32 mouse cellular contexts compared by ENCODE assay signal in the genomic region with DNA sequence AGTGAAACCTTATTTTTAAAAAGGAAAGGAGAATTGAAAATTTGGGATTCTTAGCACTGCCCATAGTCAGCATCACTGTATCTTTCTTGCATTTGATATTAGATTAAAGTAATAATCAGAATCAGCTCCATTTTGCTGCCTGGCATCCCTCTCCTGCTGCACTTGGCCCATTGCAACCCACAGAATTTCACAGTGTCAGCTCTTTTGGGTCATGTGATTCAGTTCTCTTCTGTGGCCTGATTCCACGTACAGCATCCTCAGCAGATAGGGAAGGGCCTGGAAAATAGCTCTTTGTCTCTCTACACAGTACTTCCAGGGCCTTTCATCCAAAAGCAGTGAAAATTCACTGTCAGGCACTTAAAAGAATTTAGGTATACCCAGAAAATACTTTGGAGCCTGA. TPM values are rescaled to one million over a fixed set of nuclear protein-coding genes. Genes with fewer than 3 reads are reported as not detected.
"Had no signal": no experiment of that assay in that cellular context is flagged by ENCODE, and none has a peak within 500 bp of the region (broad histone marks: within the 10 kb centered on the region; RNA-seq: fewer than 3 reads in every experiment).

No protein-coding gene starts in this region.

- H3K4me2 ChIP-seq: heart, embryonic 13.5 days; heart, embryonic 15.5 days; hindbrain, embryonic 12.5 days; hindbrain, embryonic 14.5 days; intestine, embryonic 15.5 days; limb, embryonic 12.5 days; liver, embryonic 11.5 days; liver, embryonic 13.5 days; liver, embryonic 15.5 days had no signal

- H3K27ac ChIP-seq: gastrocnemius, adult 2 months; heart, adult 2 months; heart, embryonic 13.5 days; heart, embryonic 15.5 days; hindbrain, embryonic 10.5 days; hindbrain, embryonic 12.5 days; hindbrain, embryonic 14.5 days; intestine, embryonic 15.5 days; layer of hippocampus, adult 2 months; left cerebral cortex, adult 2 months; limb, embryonic 10.5 days; limb, embryonic 12.5 days; liver, embryonic 13.5 days; liver, embryonic 15.5 days had no signal

- H3K27me3 ChIP-seq: heart, embryonic 13.5 days; heart, embryonic 15.5 days; hindbrain, embryonic 12.5 days; intestine, embryonic 15.5 days; limb, embryonic 12.5 days; liver, embryonic 13.5 days; liver, embryonic 15.5 days had no signal

- H3K4me1 ChIP-seq: hindbrain, embryonic 12.5 days; intestine, embryonic 15.5 days; limb, embryonic 12.5 days had no signal

- ATAC-seq: inflammation-experienced regulatory T-cells, adult 6 months; intestine, embryonic 15.5 days; intestine, postnatal 0 days had no signal

- DNase-seq: gastrocnemius, adult 2 months; gastrocnemius, postnatal 10 days; gastrocnemius, postnatal 25 days; heart, adult 2 months; heart, postnatal 4 days; kidney, adult 18-20 months; kidney, adult 8-10 months; kidney, postnatal 10 days; kidney, postnatal 25 days; kidney, postnatal 4 days; liver; liver, embryonic 13.5 days had no signal

- H3K9me3 ChIP-seq: heart, embryonic 13.5 days; heart, embryonic 15.5 days; hindbrain, embryonic 10.5 days; hindbrain, embryonic 12.5 days; intestine, embryonic 15.5 days; limb, embryonic 10.5 days; limb, embryonic 12.5 days; liver, embryonic 13.5 days; liver, embryonic 15.5 days had no signal

- H3K36me3 ChIP-seq: hindbrain, embryonic 10.5 days; hindbrain, embryonic 12.5 days; intestine, embryonic 15.5 days; limb, embryonic 10.5 days; limb, embryonic 12.5 days; liver, embryonic 13.5 days; liver, embryonic 15.5 days had no signal

- H3K4me3 ChIP-seq: gastrocnemius, adult 2 months; heart, adult 2 months; heart, embryonic 13.5 days; heart, embryonic 15.5 days; hindbrain, embryonic 10.5 days; hindbrain, embryonic 12.5 days; intestine, embryonic 15.5 days; layer of hippocampus, adult 2 months; left cerebral cortex, adult 2 months; limb, embryonic 10.5 days; limb, embryonic 12.5 days; liver, embryonic 13.5 days; liver, embryonic 15.5 days had no signal

- H3K9ac ChIP-seq: heart, embryonic 13.5 days; heart, embryonic 15.5 days; hindbrain, embryonic 12.5 days; hindbrain, embryonic 14.5 days; intestine, embryonic 15.5 days; limb, embryonic 12.5 days; liver, embryonic 13.5 days; liver, embryonic 15.5 days had no signal

RNA-seq across cellular contexts. Expression of a gene that starts 57.7 kb away (rescaled TPM):
- total RNA-seq: gastrocnemius, adult 2 months; gastrocnemius, postnatal 25 days; heart, adult 2 months; heart, postnatal 25 days; heart, postnatal 4 days; layer of hippocampus, adult 2 months; layer of hippocampus, postnatal 10 days; layer of hippocampus, postnatal 25 days; left cerebral cortex, adult 2 months; left cerebral cortex, postnatal 14 days; left cerebral cortex, postnatal 36 days had no signal
- polyA plus RNA-seq: frontal cortex, adult 2 months; heart, adult 2 months; hindbrain, embryonic 10.5 days; hindbrain, embryonic 12.5 days; hindbrain, embryonic 14.5 days; inflammation-experienced regulatory T-cells, adult 6 months; limb, embryonic 10.5 days; limb, embryonic 12.5 days had no signal
